Comparison of ENCODE assay signal across 8 mouse cellular contexts in the genomic region with DNA sequence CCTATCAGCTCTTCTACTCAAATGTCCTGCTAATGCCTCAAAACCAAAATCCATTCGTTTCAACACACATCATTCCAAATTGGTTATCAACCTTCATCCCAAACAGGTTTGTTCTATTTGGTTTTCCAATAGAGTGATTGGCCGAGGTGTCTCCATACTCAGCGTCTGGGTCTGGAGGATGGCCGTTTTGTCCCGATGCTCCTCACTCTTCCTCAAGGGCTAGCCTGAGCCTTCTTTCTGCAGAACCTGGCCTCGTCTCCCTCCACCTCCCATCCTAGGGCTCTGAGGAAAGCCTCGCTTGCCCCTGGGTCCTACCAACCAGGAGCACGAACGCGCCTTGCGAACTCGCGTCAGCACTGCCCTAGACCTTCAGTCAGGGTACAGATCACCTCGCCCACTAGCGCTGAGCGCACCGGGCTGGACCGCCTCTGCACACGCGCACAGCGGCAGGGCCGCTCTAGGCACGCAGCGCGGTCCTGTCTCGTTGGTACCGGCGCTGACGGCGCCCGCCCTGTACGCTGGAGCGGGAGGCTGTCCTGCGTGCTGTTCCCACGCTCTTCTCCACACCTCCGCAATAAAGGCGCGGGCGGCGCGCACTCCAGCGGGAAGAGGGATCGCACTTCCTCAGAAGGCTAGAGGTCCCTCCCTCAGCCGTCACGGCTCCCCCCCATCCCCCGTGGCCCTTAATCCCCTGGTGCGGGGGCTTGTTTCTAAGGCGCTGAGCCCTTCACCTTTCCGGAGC.
A peak's percentile ranks its signal among the peaks of the same experiment; 100 is the strongest.
DNase-seq lines count a peak whose midpoint lies in the region; ATAC-seq and TF ChIP-seq lines count a peak whose summit lies in the region.

No protein-coding gene starts in this region.

- H3K36me3 ChIP-seq in ES-Bruce4 (ENCODE audit: control insufficient read depth, insufficient read depth, low read length, poor library complexity, severe bottlenecking), result no peaks in the 10 kb centered on the region
- H3K36me3 ChIP-seq in forebrain, embryonic 13.5 days (ENCODE audit: poor library complexity, severe bottlenecking), result no peaks in the 10 kb centered on the region
- no peaks in the 10 kb centered on the region for H3K36me3 ChIP-seq in neural tube, embryonic 15.5 days

- no peaks in the 10 kb centered on the region for H3K4me1 ChIP-seq in ES-Bruce4 (ENCODE audit: control insufficient read depth, insufficient read depth, low read length)
- peaks cover 7% of the 10 kb centered on the region; the same call in 1 of the 2 replicates for H3K4me1 ChIP-seq in forebrain, embryonic 13.5 days
- peaks cover 7% of the 10 kb centered on the region; the same call in 1 of the 2 replicates for H3K4me1 ChIP-seq in neural tube, embryonic 15.5 days

- peak overlapping the region; percentile 5; the same call in 1 of the 2 replicates for H3K27ac ChIP-seq in ES-Bruce4 (ENCODE audit: insufficient read depth, low read length)
- peak overlapping the region; percentile 78 for H3K27ac ChIP-seq in forebrain, embryonic 13.5 days
- peak overlapping the region; percentile 90 for H3K27ac ChIP-seq in neural tube, embryonic 15.5 days (replicated peaks)

- DNase-seq in heart, postnatal 14 days, result peak; percentile 90 to 91
- peak; percentile 89 for DNase-seq in layer of hippocampus, adult 11-12 months (ENCODE audit: low spot score)
- DNase-seq in lung, adult 18-20 months, result peak; percentile 87 to 91
- DNase-seq in testis, postnatal 14 days (ENCODE audit: low spot score), result peak; percentile 90

- peak; percentile 100 for ATAC-seq in cerebellum, adult (ENCODE audit: insufficient number of reproducible peaks, low FRiP score, low TSS enrichment)
- peak; percentile 100 for ATAC-seq in forebrain, embryonic 13.5 days
- peak; percentile 100 for ATAC-seq in neural tube, embryonic 15.5 days (ENCODE audit: low FRiP score)

- TF ChIP-seq CTCF in ES-Bruce4 (IDR thresholded peaks at IDR 0.05; ENCODE audit: low read depth, low read length), result no peak

- peak overlapping the region; percentile 28 for H3K9ac ChIP-seq in ES-Bruce4 (ENCODE audit: low read depth, poor library complexity, severe bottlenecking)
- H3K9ac ChIP-seq in forebrain, embryonic 13.5 days, result peak overlapping the region; percentile 76
- H3K9ac ChIP-seq in neural tube, embryonic 15.5 days (replicated peaks), result peak overlapping the region; percentile 90

- WGBS in forebrain, embryonic 13.5 days, result under 1% methylated on average over 49 of the region's 49 CpGs
- WGBS in neural tube, embryonic 15.5 days, result 1% methylated on average over 49 of the region's 49 CpGs

- H3K27me3 ChIP-seq in ES-Bruce4 (ENCODE audit: control insufficient read depth, insufficient read depth, low read length, poor library complexity, severe bottlenecking), result no peaks in the 10 kb centered on the region
- H3K27me3 ChIP-seq in forebrain, embryonic 13.5 days, result no peaks in the 10 kb centered on the region
- no peaks in the 10 kb centered on the region for H3K27me3 ChIP-seq in neural tube, embryonic 15.5 days (replicated peaks)

- peak; percentile 51; the same call in 1 of the 2 replicates for TF ChIP-seq EP300 in ES-Bruce4 (IDR thresholded peaks at IDR 0.05; ENCODE audit: insufficient read depth, low read depth, low read length)

- peak overlapping the region; percentile 66 for H3K4me2 ChIP-seq in forebrain, embryonic 13.5 days
- H3K4me2 ChIP-seq in neural tube, embryonic 15.5 days, result peak overlapping the region; percentile 80

- H3K4me3 ChIP-seq in ES-Bruce4 (ENCODE audit: low read depth, low read length), result peak overlapping the region; percentile 60
- H3K4me3 ChIP-seq in forebrain, embryonic 13.5 days, result peak overlapping the region; percentile 70
- peak overlapping the region; percentile 78 for H3K4me3 ChIP-seq in neural tube, embryonic 15.5 days (replicated peaks)

- intact Hi-C loops in heart, postnatal 14 days (cut with DNase I), result loop anchor here (5.0 kb wide), 2 partner anchors 60 to 185 kb away; a partner anchor contains a TSS

- no peaks in the 10 kb centered on the region for H3K9me3 ChIP-seq in ES-Bruce4 (replicated peaks; ENCODE audit: control insufficient read depth, insufficient read depth, low read length, poor library complexity, severe bottlenecking)
- no peaks in the 10 kb centered on the region for H3K9me3 ChIP-seq in forebrain, embryonic 13.5 days (replicated peaks)
- no peaks in the 10 kb centered on the region for H3K9me3 ChIP-seq in neural tube, embryonic 15.5 days (replicated peaks)

- peak; percentile 94 for TF ChIP-seq POLR2A in ES-Bruce4 (IDR thresholded peaks at IDR 0.05; ENCODE audit: insufficient read depth, low read length)

Comparison
In these comparisons a context has a peak if more than half of its experiments do, and no peak if none do; other contexts are left out.
1. Peak in every context shown above with its lines: DNase-seq, ATAC-seq, H3K4me3 ChIP-seq and H3K27ac ChIP-seq.
2. H3K27ac ChIP-seq: peak in every context shown above with its lines; median percentile 90 in neural tube, embryonic 15.5 days; 78 in forebrain, embryonic 13.5 days; 5 in ES-Bruce4.
3. H3K9ac ChIP-seq: peak in every context shown above with its lines; median percentile 90 in neural tube, embryonic 15.5 days; 76 in forebrain, embryonic 13.5 days; 28 in ES-Bruce4.